Mouse (Mus musculus) c-Kit-negative CD71-positive TER-119-positive erythroid progenitor cells, embryonic 14.5 days (primary cell): Measurements from ENCODE around the gene Klre1.
"Not testable (repeated sequence)": the region's sequence is repeated elsewhere in the genome, so short reads cannot be mapped to it uniquely, and the experiment has no call there.

Experiments
- DNase-seq: peaks from one replicate; pipeline ENCODE4 v3.0.0-alpha.2; 2013; ENCODE audit warnings: low read depth, low spot score

The Klre1 gene

DNA sequence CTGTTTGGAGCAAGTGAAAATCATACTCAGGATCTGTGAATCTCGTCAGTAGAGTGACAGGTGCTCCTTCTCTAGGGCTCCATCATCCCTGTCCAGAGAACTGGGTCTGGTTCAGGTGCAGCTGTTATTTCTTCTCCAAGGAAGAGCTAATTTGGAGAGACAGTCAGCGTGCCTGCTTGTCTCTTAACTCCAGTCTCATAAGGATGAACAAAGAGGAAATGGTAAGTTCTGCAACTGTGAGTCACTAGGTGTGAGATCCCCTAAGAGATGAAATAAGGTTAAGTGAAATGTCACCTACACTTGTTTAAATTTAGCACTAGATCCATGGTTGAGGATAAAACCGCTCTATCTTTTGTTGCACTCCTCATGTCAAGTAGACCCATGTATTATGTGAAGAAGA, 5.3 kb downstream of the Klre1 start:
- DNase-seq: no peak

DNA sequence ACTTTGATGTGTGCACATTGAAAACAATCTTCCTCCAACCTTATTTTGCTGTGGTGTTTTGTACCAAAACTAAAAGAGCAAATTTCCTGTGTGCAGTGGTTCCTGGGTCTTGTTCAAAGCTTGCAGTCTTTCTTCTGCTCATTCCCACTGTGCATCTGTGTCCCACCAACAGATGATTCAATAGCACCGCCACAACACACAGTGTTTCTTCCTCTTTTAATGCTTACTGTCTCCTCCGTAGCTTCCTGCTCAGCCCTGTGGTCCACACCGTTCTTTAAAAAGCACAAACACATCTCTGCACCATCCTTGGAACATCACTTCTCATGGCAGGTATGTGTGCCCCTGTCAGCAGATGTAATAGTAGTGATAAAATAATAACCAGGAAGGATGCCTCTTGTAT, 13.8 kb downstream of the Klre1 start, which contains the start of gene Klrd1:
Gene Klrd1 (plus strand): TSS at position 275 of the 400 bp plus-strand sequence.
- no peak for DNase-seq

DNA sequence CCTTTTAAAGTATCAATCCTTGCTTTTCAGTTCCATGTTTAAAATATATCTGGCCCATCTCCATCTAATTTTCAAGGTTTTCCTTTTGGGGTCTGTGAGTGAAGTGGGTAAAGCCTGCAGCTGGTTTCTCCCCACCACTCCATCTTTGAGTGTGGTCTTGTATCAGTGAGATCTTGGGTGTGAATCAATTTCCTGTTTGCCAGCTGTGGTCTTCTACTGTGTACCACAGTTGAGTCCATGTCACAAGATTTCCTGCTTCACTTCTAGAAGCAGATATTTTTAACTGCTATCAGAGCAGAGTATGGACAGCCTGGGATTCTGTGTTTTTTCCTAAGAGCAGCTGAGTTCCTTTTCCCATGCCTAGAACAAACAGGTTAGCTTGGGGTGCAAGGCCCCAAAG, 30.7 kb downstream of the Klre1 start:
- DNase-seq: no peak

DNA sequence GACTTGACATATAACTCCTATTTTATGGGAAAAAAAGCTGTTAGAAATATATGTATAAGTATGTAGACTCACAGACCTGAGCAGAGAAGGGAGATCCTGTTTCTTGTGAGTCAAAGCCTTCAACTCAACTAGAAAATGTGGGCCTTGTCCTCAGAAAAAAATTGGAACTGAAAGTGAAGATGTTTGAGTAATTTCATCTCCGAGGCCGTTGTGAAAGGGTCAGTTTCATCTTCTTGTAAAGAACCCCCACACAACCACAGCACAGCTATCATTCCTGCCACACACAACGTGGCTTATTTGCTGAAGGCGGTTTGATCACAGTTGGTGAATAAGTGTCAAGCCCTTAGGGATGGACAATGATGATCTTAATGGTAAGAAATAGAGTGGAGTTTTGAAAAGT, 46.0 kb downstream of the Klre1 start, which contains the start of gene Klrk1:
Gene Klrk1 (minus strand): TSS at position 130 of the 400 bp plus-strand sequence.
- no peak for DNase-seq

DNA sequence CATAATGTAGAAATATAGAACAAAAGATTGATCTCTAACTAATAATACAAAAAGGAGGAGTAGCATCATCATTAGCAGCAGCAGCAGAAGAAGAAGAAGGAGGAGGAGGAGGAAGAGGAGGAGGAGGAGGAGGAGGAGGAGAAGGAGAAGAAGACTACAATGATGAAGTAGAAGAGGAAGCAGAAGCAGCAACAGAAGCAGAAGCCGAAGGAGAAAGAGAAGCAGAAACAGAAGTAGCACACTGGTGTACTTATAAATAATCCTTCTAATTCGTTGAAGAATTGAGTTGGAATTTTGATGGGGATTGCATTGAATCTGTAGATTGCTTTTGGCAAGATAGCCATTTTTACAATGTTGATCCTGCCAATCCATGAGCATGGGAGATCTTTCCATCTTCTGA, 53.3 kb downstream of the Klre1 start:
- not testable (repeated sequence) for DNase-seq
